ENCODE assay signal across 9 mouse cellular contexts in genomic region chr14:100260531-100260930, GRCm38 (mm10). TPM values are rescaled to one million over a fixed set of nuclear protein-coding genes. Genes with fewer than 3 reads are reported as not detected.
A peak's percentile ranks its signal among the peaks of the same experiment; 100 is the strongest.
DNase-seq lines count a peak whose midpoint lies in the region; ATAC-seq and TF ChIP-seq lines count a peak whose summit lies in the region.
"Had no signal": no experiment of that assay in that cellular context is flagged by ENCODE, and none has a peak within 500 bp of the region (broad histone marks: within the 10 kb centered on the region; RNA-seq: fewer than 3 reads in every experiment).

No protein-coding gene starts in this region.

- peak; percentile 22 for DNase-seq in gastrocnemius, postnatal 25 days
- DNase-seq in gastrocnemius, adult 18-20 months (ENCODE audit: low spot score), result no peak
- no peak for DNase-seq in thymus, postnatal 0 days (ENCODE audit: low spot score)
- no peak for DNase-seq in layer of hippocampus, adult 9-10 months (ENCODE audit: low spot score)
- no peak for DNase-seq in cerebellum, adult 9-11 months
- DNase-seq: cerebellum, adult 18-20 months had no signal

- 0 out of 2 replicates have a peak overlapping the region, but pooled peaks have one; percentile 24 for H3K27ac ChIP-seq in cortical plate, adult 2 months (ENCODE audit: insufficient read depth, low read length)
- H3K27ac ChIP-seq in hindbrain, embryonic 12.5 days, result peak overlapping the region; percentile 32; the same call in 1 of the 2 replicates
- no peak overlapping the region for H3K27ac ChIP-seq in lung, embryonic 16.5 days (ENCODE audit: low read length)

- ATAC-seq in hindbrain, embryonic 12.5 days (ENCODE audit: low FRiP score), result no peak
- ATAC-seq in lung, embryonic 16.5 days (ENCODE audit: low read depth), result peak; percentile 36; the same call in 1 of the 2 replicates

- no peak for TF ChIP-seq POLR2A in cortical plate, adult 2 months (IDR thresholded peaks at IDR 0.05; ENCODE audit: extremely low read depth, insufficient read depth, low read length)

- no peaks in the 10 kb centered on the region for H3K36me3 ChIP-seq in hindbrain, embryonic 12.5 days
- no peaks in the 10 kb centered on the region for H3K36me3 ChIP-seq in lung, embryonic 16.5 days (ENCODE audit: control insufficient read depth, insufficient read depth, low read length)

- no peak for TF ChIP-seq CTCF in cortical plate, adult 2 months (IDR thresholded peaks at IDR 0.05; ENCODE audit: extremely low read depth, insufficient read depth, low read length)

- H3K9me3 ChIP-seq in hindbrain, embryonic 12.5 days (replicated peaks), result no peaks in the 10 kb centered on the region
- H3K9me3 ChIP-seq in lung, embryonic 16.5 days (ENCODE audit: control insufficient read depth, low read length), result no peaks in the 10 kb centered on the region

- H3K27me3 ChIP-seq in hindbrain, embryonic 12.5 days, result no peaks in the 10 kb centered on the region
- H3K27me3 ChIP-seq in lung, embryonic 16.5 days (ENCODE audit: control insufficient read depth, insufficient read depth, low read depth, low read length), result no peaks in the 10 kb centered on the region

- no peak overlapping the region for H3K9ac ChIP-seq in hindbrain, embryonic 12.5 days
- no peak overlapping the region for H3K9ac ChIP-seq in lung, embryonic 16.5 days (ENCODE audit: low read length)

- no peak overlapping the region for H3K4me3 ChIP-seq in cortical plate, adult 2 months (ENCODE audit: insufficient read depth, low read length)
- no peak overlapping the region for H3K4me3 ChIP-seq in hindbrain, embryonic 12.5 days
- no peak overlapping the region for H3K4me3 ChIP-seq in lung, embryonic 16.5 days (ENCODE audit: low read length)

- H3K4me2 ChIP-seq in hindbrain, embryonic 12.5 days (replicated peaks), result no peak overlapping the region
- H3K4me2 ChIP-seq in lung, embryonic 16.5 days (ENCODE audit: low read depth, low read length), result no peak overlapping the region

- 0 out of 2 replicates have a peak, but pooled peaks cover 1% of the 10 kb centered on the region for H3K4me1 ChIP-seq in cortical plate, adult 2 months (ENCODE audit: control insufficient read depth, insufficient read depth, low read length)
- H3K4me1 ChIP-seq in hindbrain, embryonic 12.5 days, result peaks cover 3% of the 10 kb centered on the region
- H3K4me1 ChIP-seq in lung, embryonic 16.5 days (replicated peaks; ENCODE audit: control insufficient read depth, insufficient read depth, low read length), result no peaks in the 10 kb centered on the region; the same call in 1 of the 2 replicates

- WGBS in hindbrain, embryonic 12.5 days, result 85% methylated on average over 4 of the region's 4 CpGs
- 64% methylated on average over 4 of the region's 4 CpGs for WGBS in lung, embryonic 16.5 days

RNA-seq across cellular contexts. Expression of gene Klf12, which starts 23.9 kb away (rescaled TPM):
- total RNA-seq in gastrocnemius, postnatal 25 days (2021), result 10 to 100 TPM; 12.2 to 14.5 TPM
- total RNA-seq in gastrocnemius, adult 18-20 months (2021), result 10 to 100 TPM; 12.0 to 14.1 TPM
- polyA plus RNA-seq in cortical plate, adult 2 months (2012; rRNA removed), result 19.5 and 22.4 TPM in 2 replicates
- 39.6 and 41.4 TPM in 2 replicates for polyA plus RNA-seq in hindbrain, embryonic 12.5 days (2016; fragmentation: Nextera tagmentation; extraction: Ambion mirVana)
- 10.3 and 10.8 TPM in 2 replicates for polyA plus RNA-seq in lung, embryonic 16.5 days (2015; fragmentation: Nextera tagmentation; extraction: Ambion mirVana)
- 5.4 and 8.8 TPM in 2 replicates for polyA plus RNA-seq in thymus, postnatal 0 days (2015; fragmentation: Nextera tagmentation; extraction: Ambion mirVana)
